In genomic region chr17:30112555-30113305, GRCm38 (mm10) we compare ENCODE assay signal across 24 mouse cellular contexts.
DNase-seq lines count a peak whose midpoint lies in the region; ATAC-seq and TF ChIP-seq lines count a peak whose summit lies in the region.
"Had no signal": no experiment of that assay in that cellular context is flagged by ENCODE, and none has a peak within 500 bp of the region (broad histone marks: within the 10 kb centered on the region; RNA-seq: fewer than 3 reads in every experiment).

No protein-coding gene starts in this region.

- no peaks in the 10 kb centered on the region; the same call in 1 of the 2 replicates for H3K36me3 ChIP-seq in liver, embryonic 15.5 days (replicated peaks)
- no peaks in the 10 kb centered on the region for H3K36me3 ChIP-seq in midbrain, embryonic 16.5 days (ENCODE audit: control insufficient read depth, insufficient read depth, low read length)
- H3K36me3 ChIP-seq: midbrain, embryonic 12.5 days; neural tube, embryonic 13.5 days had no signal

- no peak overlapping the region for H3K9ac ChIP-seq in liver, embryonic 15.5 days
- no peak overlapping the region for H3K9ac ChIP-seq in midbrain, embryonic 16.5 days (ENCODE audit: low read depth, low read length)
- H3K9ac ChIP-seq: hindbrain, embryonic 12.5 days; midbrain, embryonic 12.5 days; neural tube, embryonic 13.5 days had no signal

- ATAC-seq in common myeloid progenitor, adult 5-6 weeks (replicated peaks; ENCODE audit: low read depth, poor library complexity, severe bottlenecking): peak; percentile 62
- peak; percentile 56; the same call in 1 of the 2 replicates for ATAC-seq in liver, embryonic 15.5 days (ENCODE audit: insufficient read depth)
- ATAC-seq in midbrain, embryonic 16.5 days: no peak
- ATAC-seq: forebrain, embryonic 16.5 days; Patski had no signal

- H3K27ac ChIP-seq in layer of hippocampus, adult 2 months: peak overlapping the region; percentile 75; the same call in 1 of the 2 replicates
- H3K27ac ChIP-seq in liver, embryonic 15.5 days (replicated peaks): no peak overlapping the region
- no peak overlapping the region for H3K27ac ChIP-seq in midbrain, embryonic 16.5 days (ENCODE audit: low read length)
- H3K27ac ChIP-seq: hindbrain, embryonic 12.5 days; midbrain, embryonic 12.5 days had no signal

- no peak overlapping the region for H3K4me2 ChIP-seq in liver, embryonic 15.5 days
- no peak overlapping the region for H3K4me2 ChIP-seq in midbrain, embryonic 16.5 days (ENCODE audit: low read length)
- H3K4me2 ChIP-seq: hindbrain, embryonic 12.5 days; midbrain, embryonic 12.5 days; neural tube, embryonic 13.5 days had no signal

- peaks cover 16% of the 10 kb centered on the region for H3K4me1 ChIP-seq in liver, embryonic 15.5 days (replicated peaks)
- H3K4me1 ChIP-seq in midbrain, embryonic 16.5 days (ENCODE audit: control insufficient read depth, insufficient read depth, low read length): peaks cover 22% of the 10 kb centered on the region

- no peaks in the 10 kb centered on the region for H3K27me3 ChIP-seq in liver, embryonic 15.5 days
- no peaks in the 10 kb centered on the region for H3K27me3 ChIP-seq in midbrain, embryonic 16.5 days (ENCODE audit: control insufficient read depth, insufficient read depth, low read depth, low read length)
- H3K27me3 ChIP-seq: hindbrain, embryonic 12.5 days; midbrain, embryonic 12.5 days; neural tube, embryonic 13.5 days; Patski had no signal

- WGBS in liver, embryonic 15.5 days (ENCODE audit: insufficient replicate concordance): 39% methylated on average over 7 of the region's 7 CpGs
- WGBS in midbrain, embryonic 16.5 days: 74% methylated on average over 7 of the region's 7 CpGs

- no peak overlapping the region for H3K4me3 ChIP-seq in layer of hippocampus, adult 2 months
- no peak overlapping the region for H3K4me3 ChIP-seq in liver, embryonic 15.5 days (replicated peaks)
- H3K4me3 ChIP-seq in midbrain, embryonic 16.5 days (ENCODE audit: low read depth, low read length): no peak overlapping the region
- H3K4me3 ChIP-seq: erythroblast, embryonic 14.5 days; hindbrain, embryonic 12.5 days; midbrain, embryonic 12.5 days; neural tube, embryonic 13.5 days had no signal

- DNase-seq in layer of hippocampus, adult 2 months (ENCODE audit: low spot score in 2 of 2): no peak
- DNase-seq in layer of hippocampus, adult 9-10 months (ENCODE audit: low spot score): no peak
- peak; percentile 9 for DNase-seq in ES-CJ7 (ENCODE audit: low read depth, low spot score)
- DNase-seq in lung, postnatal 14 days: no peak
- no peak for DNase-seq in B cell, adult 2 months
- DNase-seq: adrenal gland, postnatal 25 days; cerebellum, adult 2 months; gastrocnemius, postnatal 36 days; kidney, adult 9 months; kidney, postnatal 25 days; layer of hippocampus, adult 9-11 months; lung, adult 2 months; lung, postnatal 36 days; right cerebral cortex, adult 18-20 months; thymus, adult 2 months had no signal

- no peak for TF ChIP-seq CTCF in layer of hippocampus, adult 2 months (conservative IDR thresholded peaks at IDR 0.05)

- no peaks in the 10 kb centered on the region for H3K9me3 ChIP-seq in liver, embryonic 15.5 days (replicated peaks)
- no peaks in the 10 kb centered on the region for H3K9me3 ChIP-seq in midbrain, embryonic 16.5 days (replicated peaks; ENCODE audit: control insufficient read depth, low read length, poor library complexity, severe bottlenecking)
- H3K9me3 ChIP-seq: hindbrain, embryonic 12.5 days; midbrain, embryonic 12.5 days; neural tube, embryonic 13.5 days had no signal
